In genomic region chr5:29515888-29516287, GRCm38 (mm10) we compare ENCODE assay signal across 34 mouse cellular contexts. TPM values are rescaled to one million over a fixed set of nuclear protein-coding genes. Genes with fewer than 3 reads are reported as not detected.
DNase-seq lines count a peak whose midpoint lies in the region; ATAC-seq and TF ChIP-seq lines count a peak whose summit lies in the region.
"Had no signal": no experiment of that assay in that cellular context is flagged by ENCODE, and none has a peak within 500 bp of the region (broad histone marks: within the 10 kb centered on the region; RNA-seq: fewer than 3 reads in every experiment).

No protein-coding gene starts in this region.

- H3K4me2 ChIP-seq in midbrain, postnatal 0 days (ENCODE audit: low read depth, low read length, poor library complexity, severe bottlenecking): no peak overlapping the region
- no peak overlapping the region for H3K4me2 ChIP-seq in midbrain, embryonic 16.5 days (ENCODE audit: low read length)
- H3K4me2 ChIP-seq: lung, embryonic 15.5 days; neural tube, embryonic 15.5 days had no signal

- H3K9me3 ChIP-seq in midbrain, postnatal 0 days (ENCODE audit: low read length): no peaks in the 10 kb centered on the region
- no peaks in the 10 kb centered on the region for H3K9me3 ChIP-seq in midbrain, embryonic 16.5 days (replicated peaks; ENCODE audit: control insufficient read depth, low read length, poor library complexity, severe bottlenecking)
- H3K9me3 ChIP-seq: hindbrain, embryonic 10.5 days; lung, embryonic 15.5 days; midbrain, embryonic 10.5 days; neural tube, embryonic 15.5 days had no signal

- WGBS in midbrain, postnatal 0 days: 63% methylated on average over 3 of the region's 3 CpGs
- 63% methylated on average over 3 of the region's 3 CpGs for WGBS in midbrain, embryonic 16.5 days

- H3K9ac ChIP-seq in midbrain, postnatal 0 days (replicated peaks; ENCODE audit: low read length, poor library complexity, severe bottlenecking): no peak overlapping the region
- no peak overlapping the region for H3K9ac ChIP-seq in midbrain, embryonic 16.5 days (ENCODE audit: low read depth, low read length)
- H3K9ac ChIP-seq: lung, embryonic 15.5 days; neural tube, embryonic 15.5 days had no signal

- no peaks in the 10 kb centered on the region for H3K4me1 ChIP-seq in midbrain, postnatal 0 days (ENCODE audit: insufficient read depth, low read length)
- no peaks in the 10 kb centered on the region for H3K4me1 ChIP-seq in midbrain, embryonic 16.5 days (ENCODE audit: control insufficient read depth, insufficient read depth, low read length)
- H3K4me1 ChIP-seq: hindbrain, embryonic 10.5 days; lung, embryonic 15.5 days; midbrain, embryonic 10.5 days; neural tube, embryonic 15.5 days had no signal

- no peak for ATAC-seq in midbrain, postnatal 0 days (ENCODE audit: low FRiP score)
- no peak for ATAC-seq in midbrain, embryonic 16.5 days
- ATAC-seq: activated CD4-positive, CD25-positive, alpha-beta regulatory T cell, adult 4 months; forebrain, embryonic 16.5 days; hindbrain, embryonic 16.5 days; intestine, embryonic 16.5 days had no signal

- H3K27ac ChIP-seq in midbrain, postnatal 0 days (ENCODE audit: low read depth, low read length): no peak overlapping the region
- H3K27ac ChIP-seq in midbrain, embryonic 16.5 days (ENCODE audit: low read length): no peak overlapping the region
- H3K27ac ChIP-seq: hindbrain, embryonic 10.5 days; kidney, postnatal 0 days; lung, embryonic 15.5 days; midbrain, embryonic 10.5 days; neural tube, embryonic 15.5 days had no signal

- H3K27me3 ChIP-seq in midbrain, postnatal 0 days (ENCODE audit: insufficient read depth, low read length): no peaks in the 10 kb centered on the region
- H3K27me3 ChIP-seq in midbrain, embryonic 16.5 days (ENCODE audit: control insufficient read depth, insufficient read depth, low read depth, low read length): no peaks in the 10 kb centered on the region
- H3K27me3 ChIP-seq: lung, embryonic 15.5 days; neural tube, embryonic 15.5 days had no signal

- no peak for TF ChIP-seq CTCF in midbrain, postnatal 0 days (IDR thresholded peaks at IDR 0.05)

- H3K36me3 ChIP-seq in midbrain, postnatal 0 days (ENCODE audit: insufficient read depth, low read length): no peaks in the 10 kb centered on the region
- H3K36me3 ChIP-seq in midbrain, embryonic 16.5 days (ENCODE audit: control insufficient read depth, insufficient read depth, low read length): no peaks in the 10 kb centered on the region
- H3K36me3 ChIP-seq: hindbrain, embryonic 10.5 days; lung, embryonic 15.5 days; midbrain, embryonic 10.5 days; neural tube, embryonic 15.5 days had no signal

- no peak overlapping the region for H3K4me3 ChIP-seq in midbrain, postnatal 0 days (ENCODE audit: low read depth, low read length)
- H3K4me3 ChIP-seq in midbrain, embryonic 16.5 days (ENCODE audit: low read depth, low read length): no peak overlapping the region
- H3K4me3 ChIP-seq: erythroblast, embryonic 14.5 days; hindbrain, embryonic 10.5 days; lung, embryonic 15.5 days; midbrain, embryonic 10.5 days; neural tube, embryonic 15.5 days had no signal

- peak; percentile 40 for DNase-seq in heart, adult 11 months
- no peak for DNase-seq in heart, adult 8-10 months (ENCODE audit: low spot score)
- peak; percentile 24 for DNase-seq in midbrain, postnatal 0 days (ENCODE audit: low spot score)
- DNase-seq in adrenal gland, postnatal 14 days: peak; percentile 25
- no peak for DNase-seq in frontal cortex, postnatal 10 days (ENCODE audit: low spot score in 2 of 2)
- DNase-seq: B cell, adult 2 months; cerebellum, adult 9-10 months; heart, postnatal 14 days; kidney, adult 8-10 months; kidney, postnatal 4 days; layer of hippocampus, postnatal 36 days; right cerebral cortex, adult 18-20 months; thymus, adult 2 months; thymus, postnatal 4 days had no signal

RNA-seq across cellular contexts. Expression of gene Mnx1, which starts 37.6 kb away (rescaled TPM):
- not detected for total RNA-seq in heart, adult 8-10 months (2022)
- total RNA-seq in midbrain, postnatal 0 days (2014; rRNA removed): not detected in 2 replicates
- not detected in 2 replicates for polyA plus RNA-seq in midbrain, postnatal 0 days (2015; fragmentation: Nextera tagmentation; extraction: Ambion mirVana)
- polyA plus RNA-seq in midbrain, embryonic 16.5 days (2015; fragmentation: Nextera tagmentation; extraction: Ambion mirVana): not detected in 2 replicates
- total RNA-seq in adrenal gland, postnatal 14 days (2021): not detected in 2 replicates
- total RNA-seq: gastrocnemius, adult 8-10 months; gastrocnemius, postnatal 4 days; heart, postnatal 14 days; layer of hippocampus, postnatal 36 days; megakaryocyte progenitor cell, adult 5-6 weeks; monocyte, adult 5-6 weeks had no signal
- polyA plus RNA-seq: activated CD4-positive, CD25-positive, alpha-beta regulatory T cell, adult 4 months; cortical plate, adult 2 months; erythroblast, embryonic 14.5 days; forebrain, embryonic 11.5 days; forebrain, embryonic 16.5 days; heart, embryonic 14.5 days; hindbrain, embryonic 16.5 days; kidney, postnatal 0 days; liver, embryonic 16.5 days; lung, embryonic 15.5 days; midbrain, embryonic 10.5 days; spleen, adult 2 months had no signal

RNA-seq across cellular contexts. Expression of gene Ube3c, which starts 53.2 kb away (rescaled TPM):
- total RNA-seq in heart, adult 8-10 months (2022): 10 to 100 TPM; 35.2 to 42.7 (median 39.9) TPM
- total RNA-seq in midbrain, postnatal 0 days (2014; rRNA removed): 76.3 and 89.4 TPM in 2 replicates
- 32.6 and 38.0 TPM in 2 replicates for polyA plus RNA-seq in midbrain, postnatal 0 days (2015; fragmentation: Nextera tagmentation; extraction: Ambion mirVana)
- 31.4 and 37.2 TPM in 2 replicates for polyA plus RNA-seq in midbrain, embryonic 16.5 days (2015; fragmentation: Nextera tagmentation; extraction: Ambion mirVana)
- 48.1 and 50.0 TPM in 2 replicates for total RNA-seq in adrenal gland, postnatal 14 days (2021)

Comparison
In these comparisons a context has a peak if more than half of its experiments do, and no peak if none do; other contexts are left out.
1. DNase-seq: peak in heart, adult 11 months (single experiment), midbrain, postnatal 0 days (single experiment) and adrenal gland, postnatal 14 days (single experiment); none in heart, adult 8-10 months (single experiment) and frontal cortex, postnatal 10 days (0 of 2).